Mouse (Mus musculus) ES-E14 (cell line): ENCODE results near the gene Olfr113. TPM values are rescaled to one million over a fixed set of nuclear protein-coding genes. Genes with fewer than 3 reads are reported as not detected.

Experiments
- DNase-seq: peaks from one replicate; pipeline ENCODE4 v3.0.0-alpha.2; 2013; ENCODE audit warnings: low read depth, low spot score
- H3K27ac ChIP-seq: 2 replicates; pipeline ENCODE4 v1.5.1; 2012; ENCODE audit warnings: low read depth, mild to moderate bottlenecking, low read length, moderate library complexity, mixed read lengths; ENCODE audit not compliant: poor library complexity, insufficient read depth, severe bottlenecking
- H3K36me3 ChIP-seq: 2 replicates; pipeline ENCODE4 v1.6.1; 2012; ENCODE audit warnings: mild to moderate bottlenecking, low read length, moderate library complexity, mixed read lengths; ENCODE audit not compliant: control insufficient read depth, poor library complexity, insufficient read depth, severe bottlenecking
- H3K4me1 ChIP-seq, 2 experiments: fragments of 150-350 bp in 1 of 2; sonication (generic) in 1 of 2; 2 replicates each; pipeline ENCODE4 v1.6.1; 2012; ENCODE audit warnings: low read length in 2 of 2, mild to moderate bottlenecking in 1 of 2, mixed read lengths in 1 of 2; ENCODE audit not compliant: control insufficient read depth in 2 of 2, insufficient read depth in 2 of 2, poor library complexity in 1 of 2
- H3K4me3 ChIP-seq, 2 experiments: fragments of 150-350 bp in 1 of 2; sonication (generic) in 1 of 2; 2 replicates each; pipeline ENCODE4 v1.5.1; 2012; ENCODE audit warnings: low read length in 2 of 2, low read depth in 1 of 2, mild to moderate bottlenecking in 1 of 2, mixed read lengths in 1 of 2; ENCODE audit not compliant: insufficient read depth in 1 of 2, poor library complexity in 1 of 2, severe bottlenecking in 1 of 2
- H3K9ac ChIP-seq: 2 replicates; pipeline ENCODE4 v1.6.1; 2012; ENCODE audit warnings: low read depth, mild to moderate bottlenecking, low read length, mixed read lengths; ENCODE audit not compliant: poor library complexity, insufficient read depth, severe bottlenecking
- H3K9me3 ChIP-seq: fragments of 150-350 bp; sonication (generic); 2 replicates; pipeline ENCODE4 v1.6.1; 2012; ENCODE audit warnings: low read depth, mild to moderate bottlenecking, low read length; ENCODE audit not compliant: control insufficient read depth, insufficient read depth
- CHD2 ChIP-seq: IDR thresholded peaks from 2 replicates; pipeline ENCODE4 v1.6.1; 2014; ENCODE audit warnings: mild to moderate bottlenecking, low read depth, low read length, inconsistent platforms
- HCFC1 ChIP-seq: IDR thresholded peaks from 2 replicates; pipeline ENCODE4 v1.6.1; 2012; ENCODE audit warnings: low read length, inconsistent platforms, borderline replicate concordance; ENCODE audit not compliant: insufficient read depth
- MAFK ChIP-seq: IDR thresholded peaks from 2 replicates; pipeline ENCODE4 v1.6.1; 2014; ENCODE audit warnings: mild to moderate bottlenecking, low read depth, low read length, inconsistent platforms; ENCODE audit not compliant: insufficient read depth
- ZC3H11A ChIP-seq: IDR thresholded peaks from 2 replicates; pipeline ENCODE4 v1.6.1; 2012; ENCODE audit warnings: low read depth, mild to moderate bottlenecking, inconsistent platforms, low read length, borderline replicate concordance
- ZNF384 ChIP-seq: IDR thresholded peaks from 2 replicates; pipeline ENCODE4 v1.6.1; 2012; ENCODE audit warnings: low read depth, low read length, inconsistent platforms
- in situ Hi-C, 2 experiments: fragments of 600-800 bp; cut with MboI; formaldehyde crosslinking; loops; one replicate each; pipeline ENCODE4 v1.15.1; 2025; ENCODE audit warnings: low sequenced_read_pairs in 2 of 2, inconsistent platforms in 1 of 2; ENCODE audit not compliant: unreplicated experiment in 2 of 2
- total RNA-seq: library from RNA; depleted of rRNA; stranded (reverse); fragments of 300-350 nt; gene quantifications from 2 replicates; pipeline ENCODE4 v1.2.3, GENCODE M21; 2012; rRNA removed

Gene Olfr113
- total RNA-seq: not detected in 2 replicates

- peaks cover 2% of the 10 kb centered on the region; the same call in 1 of the 2 replicates for H3K9me3 ChIP-seq
- H3K9ac ChIP-seq: no peak within 1 kb of the TSS
- no peak within 1 kb of the TSS for H3K27ac ChIP-seq
- in situ Hi-C loops: no loop called here
- no peaks in the 10 kb centered on the region for H3K36me3 ChIP-seq
- DNase-seq: no peak
- TF ChIP-seq MAFK (no peak), ZC3H11A (no peak), CHD2 (no peak), HCFC1 (no peak), ZNF384 (no peak)
- no peak within 1 kb of the TSS for H3K4me3 ChIP-seq
- H3K4me1 ChIP-seq: no peaks in the 10 kb centered on the region
These were observed at the start of gene Olfr113 for GRCm38 (mm10) chr17:37577563-37577962. Gene Olfr113 (minus strand): TSS chr17:37577663.

- Histone ChIP-seq H3K27ac (no peak within 1 kb of the TSS), H3K9me3 (no peaks in the 10 kb centered on the region), H3K4me3 (no peak within 1 kb of the TSS), H3K36me3 (no peaks in the 10 kb centered on the region), H3K4me1 (no peaks in the 10 kb centered on the region), H3K9ac (no peak within 1 kb of the TSS)
- no peak for TF ChIP-seq CHD2
- no peak for TF ChIP-seq HCFC1
- TF ChIP-seq ZNF384: no peak
- in situ Hi-C loops: no loop called here
- no peak for DNase-seq
These were observed 49.5 kb upstream of the Olfr113 start, which contains the start of the genes Olfr115 and Olfr116 for GRCm38 (mm10) chr17:37627009-37627408. Gene Olfr115 (minus strand): TSS chr17:37627109. Gene Olfr116 (minus strand): TSS chr17:37627199.

GRCm38 (mm10) chr17:37592643-37593042 lies 15.2 kb upstream of the Olfr113 start, which contains the start of gene Olfr114:
Gene Olfr114 (minus strand): TSS chr17:37592743.
- Histone ChIP-seq H3K9ac (no peak within 1 kb of the TSS), H3K4me1 (no peaks in the 10 kb centered on the region), H3K9me3 (no peaks in the 10 kb centered on the region), H3K4me3 (no peak within 1 kb of the TSS), H3K27ac (no peak within 1 kb of the TSS), H3K36me3 (no peaks in the 10 kb centered on the region)
- TF ChIP-seq ZNF384 (no peak), ZC3H11A (no peak), HCFC1 (no peak), MAFK (no peak), CHD2 (no peak)
- no peak for DNase-seq
- in situ Hi-C loops: no loop called here

- no peak within 1 kb of the TSS for H3K27ac ChIP-seq
- H3K4me1 ChIP-seq: no peaks in the 10 kb centered on the region
- no peak for DNase-seq
- H3K4me3 ChIP-seq: no peak within 1 kb of the TSS
- peaks cover 4% of the 10 kb centered on the region; the same call in 1 of the 2 replicates for H3K9me3 ChIP-seq
- H3K36me3 ChIP-seq: no peaks in the 10 kb centered on the region
- H3K9ac ChIP-seq: no peak within 1 kb of the TSS
- in situ Hi-C loops: no loop called here
- TF ChIP-seq CHD2: no peak
- TF ChIP-seq ZC3H11A: no peak
- TF ChIP-seq ZNF384: no peak
- no peak for TF ChIP-seq HCFC1
- no peak for TF ChIP-seq MAFK
These were observed 8.1 kb downstream of the Olfr113 start, which contains the start of gene Olfr112 for GRCm38 (mm10) chr17:37569351-37569750. Gene Olfr112 (minus strand): TSS chr17:37569451.
